Mouse (Mus musculus): ENCODE results near the gene Ubtf.

GRCm38 (mm10) chr11:102367504-102368280 is 48.1 kb upstream of the Ubtf start:
- TF ChIP-seq POLR2A (IDR thresholded peaks at IDR 0.05; ENCODE audit: borderline replicate concordance, extremely low read depth, insufficient read depth, insufficient read length, poor library complexity, severe bottlenecking): no peak
- TF ChIP-seq CTCF (IDR thresholded peaks at IDR 0.05; ENCODE audit: borderline replicate concordance, extremely low read depth, insufficient read depth, insufficient read length): no peak

Data from brain, embryonic 14.5 days (tissue).